Mouse (Mus musculus): ENCODE results near the gene Zfp868. TPM values are rescaled to one million over a fixed set of nuclear protein-coding genes. Genes with fewer than 3 reads are reported as not detected.
"Not testable (repeated sequence)": the region's sequence is repeated elsewhere in the genome, so short reads cannot be mapped to it uniquely, and the experiment has no call there.

Zfp868 gene
- 19.9 and 20.8 TPM in 2 replicates for polyA plus RNA-seq (2015; fragmentation: Nextera tagmentation; extraction: Ambion mirVana)

DNA sequence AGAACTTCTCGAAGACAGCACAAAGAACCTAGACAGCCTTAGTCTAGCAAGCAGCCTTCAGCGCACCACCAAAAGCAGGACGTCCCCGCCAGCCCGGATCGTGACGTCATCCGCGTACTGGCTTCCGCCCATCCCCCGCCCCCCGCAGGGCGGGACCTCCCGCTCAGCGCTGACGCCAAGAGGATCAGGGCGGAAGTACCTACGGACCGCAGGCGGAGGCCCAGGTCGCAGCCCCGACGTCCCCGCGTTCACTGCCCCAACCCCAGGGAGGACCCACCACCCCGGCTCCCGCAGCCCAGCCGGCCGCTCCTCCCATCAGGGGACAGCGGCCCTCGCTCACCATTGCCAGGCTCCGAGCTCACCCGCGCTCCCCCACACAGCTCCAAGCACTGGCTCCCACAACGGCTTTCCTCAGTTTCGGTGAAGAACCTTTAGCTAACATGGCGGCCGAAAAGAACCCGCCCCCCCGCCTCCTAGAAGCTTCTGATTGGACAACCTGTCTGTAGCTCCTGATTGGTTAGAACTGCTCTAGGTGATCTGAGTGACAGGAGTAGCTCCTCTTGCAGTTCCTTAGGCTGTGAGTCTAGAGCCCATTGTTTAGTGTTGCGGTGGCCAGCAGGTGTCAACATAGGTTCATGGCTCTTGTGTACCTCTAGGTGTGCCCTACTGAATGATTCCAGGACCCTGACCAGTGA is at the start of gene Zfp868:
Zfp868 (minus strand) TSS at position 454 of the 695 bp plus-strand sequence.
- ATAC-seq (ENCODE audit: insufficient read depth, low FRiP score) = peak; percentile 99
- H3K4me3 ChIP-seq (replicated peaks; ENCODE audit: low read length) = peak within 1 kb of the TSS; percentile 80
- H3K9ac ChIP-seq (ENCODE audit: low read length) = peak within 1 kb of the TSS; percentile 96

DNA sequence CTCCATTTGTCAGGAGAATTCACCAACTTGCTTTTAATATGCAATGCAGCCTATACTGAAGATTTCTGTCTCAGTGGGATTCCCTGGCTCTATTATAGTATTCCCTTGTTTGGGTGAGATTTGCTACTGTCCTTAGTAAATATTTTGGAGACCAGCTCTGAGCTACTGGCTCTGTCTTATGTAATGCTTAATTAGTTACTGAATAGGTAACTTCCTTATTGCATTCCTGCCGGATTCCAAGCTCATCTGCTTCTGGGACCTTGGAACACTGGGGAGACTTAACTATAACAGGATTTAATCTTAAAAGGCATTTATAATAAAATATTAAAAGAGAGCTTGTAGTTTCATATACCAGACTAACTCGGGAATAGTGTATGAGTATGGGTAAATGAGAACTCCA is 39.7 kb upstream of the Zfp868 start:
- H3K4me3 ChIP-seq (replicated peaks; ENCODE audit: low read length); H3K4me2 ChIP-seq (ENCODE audit: low read depth, low read length); H3K9me3 ChIP-seq (replicated peaks; ENCODE audit: control insufficient read depth, low read length); H3K9ac ChIP-seq (ENCODE audit: low read length); H3K4me1 ChIP-seq (ENCODE audit: control insufficient read depth, insufficient read depth, low read length); H3K27me3 ChIP-seq (ENCODE audit: control insufficient read depth, insufficient read depth, low read length); H3K36me3 ChIP-seq (ENCODE audit: control insufficient read depth, insufficient read depth, low read length); H3K27ac ChIP-seq (ENCODE audit: low read length); ATAC-seq (ENCODE audit: insufficient read depth, low FRiP score): not testable (repeated sequence)
- 86% methylated on average over 2 of the region's 2 CpGs for WGBS

More for the DNA sequence above, at the start of gene Zfp868:
- WGBS = under 1% methylated on average over 38 of the region's 41 CpGs
- H3K27ac ChIP-seq (ENCODE audit: low read length) = peak within 1 kb of the TSS; percentile 98
- no peaks in the 10 kb centered on the region for H3K27me3 ChIP-seq (ENCODE audit: control insufficient read depth, insufficient read depth, low read length)
- H3K4me1 ChIP-seq (ENCODE audit: control insufficient read depth, insufficient read depth, low read length) = 0 out of 2 replicates have a peak, but pooled peaks cover 5% of the 10 kb centered on the region
- H3K4me2 ChIP-seq (ENCODE audit: low read depth, low read length) = peak within 1 kb of the TSS; percentile 65
- H3K36me3 ChIP-seq (ENCODE audit: control insufficient read depth, insufficient read depth, low read length) = no peaks in the 10 kb centered on the region
- H3K9me3 ChIP-seq (replicated peaks; ENCODE audit: control insufficient read depth, low read length) = no peaks in the 10 kb centered on the region

DNA sequence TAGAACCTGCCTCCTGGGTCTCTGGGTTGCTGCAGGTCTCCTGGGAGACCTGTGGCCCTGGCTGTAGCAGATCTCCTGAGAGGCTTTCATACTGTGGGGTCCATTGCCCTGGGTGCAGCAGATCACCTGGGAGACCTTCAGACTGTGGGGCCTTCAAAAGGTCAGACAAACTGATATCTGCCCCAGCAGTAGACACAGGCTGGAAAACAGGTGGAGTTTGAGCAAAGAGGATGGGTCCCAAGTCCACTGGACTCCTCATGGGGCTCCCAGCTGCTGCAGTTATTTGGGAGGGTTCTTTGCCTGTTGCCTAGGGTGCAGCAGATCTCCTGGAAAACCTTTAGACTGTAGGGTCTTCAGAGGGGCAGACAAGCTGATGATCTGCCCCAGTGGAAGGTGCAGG is 35.9 kb upstream of the Zfp868 start:
- peaks cover 3% of the 10 kb centered on the region; the same call in 1 of the 2 replicates for H3K9me3 ChIP-seq (replicated peaks; ENCODE audit: control insufficient read depth, low read length)
- H3K36me3 ChIP-seq (ENCODE audit: control insufficient read depth, insufficient read depth, low read length) = no peaks in the 10 kb centered on the region; the same call in 1 of the 2 replicates
- H3K27ac ChIP-seq (ENCODE audit: low read length) = no peak overlapping the region
- H3K9ac ChIP-seq (ENCODE audit: low read length) = no peak overlapping the region
- no peak overlapping the region for H3K4me2 ChIP-seq (ENCODE audit: low read depth, low read length)
- no peaks in the 10 kb centered on the region for H3K4me1 ChIP-seq (ENCODE audit: control insufficient read depth, insufficient read depth, low read length)
- no peak overlapping the region for H3K4me3 ChIP-seq (replicated peaks; ENCODE audit: low read length)
- H3K27me3 ChIP-seq (ENCODE audit: control insufficient read depth, insufficient read depth, low read length) = no peaks in the 10 kb centered on the region
- ATAC-seq (ENCODE audit: insufficient read depth, low FRiP score) = no peak

DNA sequence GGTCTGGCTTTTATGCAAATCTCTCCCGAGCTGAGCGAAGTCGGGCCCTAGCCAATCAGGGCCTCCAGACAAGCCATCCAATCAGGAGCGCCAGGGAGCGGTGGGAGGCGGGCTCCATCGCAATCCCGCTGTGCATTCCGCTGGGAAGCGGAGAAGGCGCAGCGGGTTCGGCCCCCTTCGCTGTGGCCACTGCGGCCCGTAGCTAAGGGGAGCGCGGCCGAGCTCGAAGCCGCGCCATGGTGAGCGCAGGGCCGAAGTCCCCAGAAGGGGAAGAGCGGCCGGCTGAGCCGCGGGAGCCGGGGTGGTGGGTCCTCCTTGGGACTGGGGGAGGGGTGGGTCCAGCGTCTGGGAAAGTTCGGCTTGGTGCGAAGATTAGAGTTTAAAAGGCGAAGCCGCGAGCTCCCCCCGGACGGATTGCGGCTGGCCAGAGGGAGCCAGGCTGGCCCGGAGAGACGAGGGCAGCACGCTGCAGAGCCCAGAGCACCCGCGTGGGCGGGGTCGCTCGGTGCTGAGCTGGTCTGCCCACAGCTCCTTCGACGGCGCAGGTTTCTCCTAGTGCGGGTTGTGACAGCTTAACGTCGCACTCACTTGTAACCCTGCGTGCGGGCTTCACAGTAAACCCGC is 29.1 kb upstream of the Zfp868 start, which contains the start of gene Zfp964:
Zfp964 (plus strand) TSS at position 122 of the 624 bp plus-strand sequence.
- H3K27me3 ChIP-seq (ENCODE audit: control insufficient read depth, insufficient read depth, low read length) = no peaks in the 10 kb centered on the region
- H3K9me3 ChIP-seq (replicated peaks; ENCODE audit: control insufficient read depth, low read length) = no peaks in the 10 kb centered on the region; the same call in 1 of the 2 replicates
- H3K4me1 ChIP-seq (ENCODE audit: control insufficient read depth, insufficient read depth, low read length) = no peaks in the 10 kb centered on the region
- H3K27ac ChIP-seq (ENCODE audit: low read length) = peak within 1 kb of the TSS; percentile 88
- ATAC-seq (ENCODE audit: insufficient read depth, low FRiP score) = peak; percentile 99
- under 1% methylated on average over 55 of the region's 55 CpGs for WGBS
- peak within 1 kb of the TSS; percentile 84 for H3K9ac ChIP-seq (ENCODE audit: low read length)
- no peaks in the 10 kb centered on the region for H3K36me3 ChIP-seq (ENCODE audit: control insufficient read depth, insufficient read depth, low read length)
- H3K4me2 ChIP-seq (ENCODE audit: low read depth, low read length) = peak within 1 kb of the TSS; percentile 90
- peak within 1 kb of the TSS; percentile 69 for H3K4me3 ChIP-seq (replicated peaks; ENCODE audit: low read length)

DNA sequence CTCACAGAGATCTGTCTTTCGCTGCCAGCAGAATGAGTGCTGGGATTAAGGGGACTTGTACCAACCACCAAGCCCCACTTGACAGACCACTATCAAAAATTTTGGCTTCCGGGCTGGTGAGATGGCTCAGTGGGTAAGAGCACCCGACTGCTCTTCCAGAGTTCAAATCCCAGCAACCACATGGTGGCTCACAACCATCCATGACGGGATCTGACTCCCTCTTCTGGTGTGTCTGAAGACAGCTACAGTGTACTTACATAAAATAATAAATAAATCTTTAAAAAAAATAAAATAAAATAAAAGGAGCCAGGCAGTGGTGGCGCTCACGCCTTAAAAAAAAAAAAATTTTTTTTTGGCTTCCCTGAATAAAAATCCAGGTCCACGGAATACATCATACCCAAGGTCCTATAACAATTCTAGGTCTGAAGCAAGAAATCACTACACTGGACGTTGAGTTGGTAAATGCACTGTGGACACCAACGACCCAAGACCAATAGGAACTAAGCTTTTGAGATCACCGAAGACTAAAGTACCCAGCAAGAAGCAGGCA is 28.5 kb upstream of the Zfp868 start:
- Histone ChIP-seq H3K27me3 (ENCODE audit: control insufficient read depth, insufficient read depth, low read length) (no peaks in the 10 kb centered on the region), H3K4me1 (ENCODE audit: control insufficient read depth, insufficient read depth, low read length) (no peaks in the 10 kb centered on the region), H3K9ac (ENCODE audit: low read length) (no peak overlapping the region), H3K4me3 (replicated peaks; ENCODE audit: low read length) (peak overlapping the region; percentile 69), H3K36me3 (ENCODE audit: control insufficient read depth, insufficient read depth, low read length) (no peaks in the 10 kb centered on the region), H3K27ac (ENCODE audit: low read length) (no peak overlapping the region), H3K4me2 (ENCODE audit: low read depth, low read length) (peak overlapping the region; percentile 90), H3K9me3 (replicated peaks; ENCODE audit: control insufficient read depth, low read length) (no peaks in the 10 kb centered on the region; the same call in 1 of the 2 replicates)
- ATAC-seq (ENCODE audit: insufficient read depth, low FRiP score) = no peak
- WGBS = 44% methylated on average over 10 of the region's 10 CpGs

DNA sequence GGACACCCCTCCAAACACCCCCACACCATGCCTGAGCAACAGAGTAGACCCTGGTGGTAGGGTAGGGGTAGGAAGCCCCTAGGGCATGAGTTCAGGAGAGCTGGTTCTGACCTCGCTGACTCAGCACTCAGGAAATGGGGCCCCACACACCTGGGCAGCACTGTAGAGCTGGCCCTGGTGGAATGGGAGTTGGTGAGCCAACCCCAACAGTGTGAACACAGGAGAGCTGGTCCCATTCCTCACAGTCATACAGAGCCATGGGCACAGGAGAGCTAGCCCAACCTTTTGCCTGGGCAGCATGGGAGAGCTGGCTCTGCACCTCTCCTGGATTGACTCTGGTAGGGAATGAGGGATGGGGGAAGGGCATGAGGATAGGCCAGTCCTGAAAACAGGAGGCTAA is 7.3 kb downstream of the Zfp868 start:
- no peaks in the 10 kb centered on the region for H3K27me3 ChIP-seq (ENCODE audit: control insufficient read depth, insufficient read depth, low read length)
- peak; percentile 40; the same call in 1 of the 2 replicates for ATAC-seq (ENCODE audit: insufficient read depth, low FRiP score)
- H3K27ac ChIP-seq (ENCODE audit: low read length) = no peak overlapping the region
- H3K9me3 ChIP-seq (replicated peaks; ENCODE audit: control insufficient read depth, low read length) = no peaks in the 10 kb centered on the region
- H3K36me3 ChIP-seq (ENCODE audit: control insufficient read depth, insufficient read depth, low read length) = peaks cover 12% of the 10 kb centered on the region
- no peak overlapping the region for H3K9ac ChIP-seq (ENCODE audit: low read length)
- WGBS = 87% methylated on average over 1 of the region's 1 CpGs
- H3K4me1 ChIP-seq (ENCODE audit: control insufficient read depth, insufficient read depth, low read length) = no peaks in the 10 kb centered on the region
- no peak overlapping the region for H3K4me3 ChIP-seq (replicated peaks; ENCODE audit: low read length)
- no peak overlapping the region for H3K4me2 ChIP-seq (ENCODE audit: low read depth, low read length)

DNA sequence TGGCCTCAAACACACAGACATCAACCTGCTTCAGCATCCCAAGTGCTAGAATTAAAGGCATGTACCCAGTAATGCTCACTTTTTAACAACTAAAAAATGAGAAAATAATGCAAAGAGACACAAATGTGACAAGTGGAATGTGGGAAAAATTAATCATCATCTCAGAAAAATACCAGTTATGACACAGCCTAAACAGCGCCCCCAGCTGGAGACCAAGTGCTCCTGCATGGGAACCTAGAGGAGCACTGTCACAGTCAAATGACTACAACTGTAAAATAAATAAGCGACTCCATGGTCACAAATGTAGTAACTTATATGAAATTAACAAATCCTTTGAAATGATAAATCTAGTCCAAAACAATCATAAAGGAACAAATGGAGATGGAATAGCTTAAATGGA is 10.7 kb downstream of the Zfp868 start:
- Histone ChIP-seq H3K36me3 (ENCODE audit: control insufficient read depth, insufficient read depth, low read length) (peaks cover 29% of the 10 kb centered on the region), H3K27ac (ENCODE audit: low read length) (no peak overlapping the region), H3K9me3 (replicated peaks; ENCODE audit: control insufficient read depth, low read length) (no peaks in the 10 kb centered on the region), H3K9ac (ENCODE audit: low read length) (no peak overlapping the region), H3K4me1 (ENCODE audit: control insufficient read depth, insufficient read depth, low read length) (no peaks in the 10 kb centered on the region), H3K4me2 (ENCODE audit: low read depth, low read length) (no peak overlapping the region), H3K4me3 (replicated peaks; ENCODE audit: low read length) (no peak overlapping the region), H3K27me3 (ENCODE audit: control insufficient read depth, insufficient read depth, low read length) (no peaks in the 10 kb centered on the region)
- ATAC-seq (ENCODE audit: insufficient read depth, low FRiP score) = no peak
- WGBS = 59% methylated on average over 2 of the region's 2 CpGs

DNA sequence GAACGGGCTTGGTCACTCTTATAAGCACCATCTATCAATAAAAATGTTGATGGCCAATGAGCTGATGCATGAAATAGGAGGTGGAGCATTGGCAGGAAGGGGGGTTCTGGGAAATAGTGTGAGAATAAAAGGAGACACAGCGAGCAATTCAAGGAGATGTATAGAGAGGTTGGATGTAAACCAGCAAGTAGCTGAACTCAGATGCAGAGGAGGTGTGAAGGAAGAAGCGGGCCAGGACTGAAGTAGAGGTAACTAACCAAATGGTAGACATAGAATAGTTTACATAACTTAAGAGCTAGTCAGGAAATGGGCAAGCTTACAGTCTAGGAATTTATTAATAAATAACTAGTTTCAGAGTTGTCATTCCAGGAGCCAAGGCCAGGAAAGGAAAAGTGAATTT is 27.8 kb downstream of the Zfp868 start:
- H3K9ac ChIP-seq (ENCODE audit: low read length); ATAC-seq (ENCODE audit: insufficient read depth, low FRiP score); H3K27ac ChIP-seq (ENCODE audit: low read length); H3K4me2 ChIP-seq (ENCODE audit: low read depth, low read length); H3K4me1 ChIP-seq (ENCODE audit: control insufficient read depth, insufficient read depth, low read length); H3K36me3 ChIP-seq (ENCODE audit: control insufficient read depth, insufficient read depth, low read length); H3K27me3 ChIP-seq (ENCODE audit: control insufficient read depth, insufficient read depth, low read length); H3K9me3 ChIP-seq (replicated peaks; ENCODE audit: control insufficient read depth, low read length); H3K4me3 ChIP-seq (replicated peaks; ENCODE audit: low read length): not testable (repeated sequence)
- 83% methylated on average over 2 of the region's 3 CpGs for WGBS

DNA sequence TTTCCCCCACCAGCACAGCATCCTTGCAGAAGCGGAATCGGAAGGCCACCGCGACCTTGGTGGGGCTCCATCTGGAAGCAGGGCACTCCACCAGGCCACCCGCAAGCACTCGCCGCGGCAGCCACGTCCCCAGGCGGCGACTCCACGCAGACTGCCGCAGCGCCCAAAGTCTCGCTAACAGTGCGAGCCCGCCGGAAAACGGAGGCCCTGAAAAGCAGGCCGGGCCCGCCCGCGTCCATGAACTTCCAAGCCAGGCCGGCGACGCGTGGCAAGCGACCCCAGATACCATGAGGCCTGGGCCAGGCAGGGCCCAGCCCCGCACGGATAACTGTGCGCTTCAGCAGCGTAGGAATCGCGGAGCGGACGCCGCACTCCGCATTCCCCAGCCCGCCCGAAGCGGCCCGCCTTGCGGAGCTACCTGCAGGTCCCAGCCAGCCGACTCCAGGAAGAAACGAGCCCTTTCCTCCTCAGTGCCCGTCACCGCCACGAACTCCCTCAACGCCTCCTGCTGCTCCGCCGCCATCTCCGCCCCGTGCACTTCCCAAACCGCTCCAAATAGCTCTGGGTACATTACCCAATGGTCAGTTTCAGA is 40.6 kb downstream of the Zfp868 start:
- H3K4me3 ChIP-seq (replicated peaks; ENCODE audit: low read length) = peak overlapping the region; percentile 54
- no peaks in the 10 kb centered on the region for H3K27me3 ChIP-seq (ENCODE audit: control insufficient read depth, insufficient read depth, low read length)
- no peak for ATAC-seq (ENCODE audit: insufficient read depth, low FRiP score)
- H3K9me3 ChIP-seq (replicated peaks; ENCODE audit: control insufficient read depth, low read length) = no peaks in the 10 kb centered on the region
- H3K27ac ChIP-seq (ENCODE audit: low read length) = no peak overlapping the region
- 1% methylated on average over 53 of the region's 54 CpGs for WGBS
- no peaks in the 10 kb centered on the region for H3K36me3 ChIP-seq (ENCODE audit: control insufficient read depth, insufficient read depth, low read length)
- H3K4me1 ChIP-seq (ENCODE audit: control insufficient read depth, insufficient read depth, low read length) = peaks cover 3% of the 10 kb centered on the region; the same call in 1 of the 2 replicates
- peak overlapping the region; percentile 84 for H3K9ac ChIP-seq (ENCODE audit: low read length)
- H3K4me2 ChIP-seq (ENCODE audit: low read depth, low read length) = peak overlapping the region; percentile 88
